Mouse (Mus musculus): ENCODE measurements around the gene Grin2a. TPM values are rescaled to one million over a fixed set of nuclear protein-coding genes. Genes with fewer than 3 reads are reported as not detected.

The Grin2a gene
- total and polyA plus RNA-seq, 3 experiments: not detected

- no peak for DNase-seq (ENCODE audit: low read depth, low spot score)
- no peak overlapping the region for H3K9ac ChIP-seq (ENCODE audit: control insufficient read depth, low read depth, low read length, poor library complexity, severe bottlenecking)
- no peak overlapping the region for H3K4me3 ChIP-seq (ENCODE audit: control insufficient read depth in 1 of 2, insufficient read depth in 1 of 2, low read depth in 2 of 2, low read length in 2 of 2)
- no peaks in the 10 kb centered on the region for H3K9me3 ChIP-seq (replicated peaks; ENCODE audit: insufficient read depth, low read length)
- no peaks in the 10 kb centered on the region for H3K27me3 ChIP-seq (ENCODE audit: control insufficient read depth in 1 of 2, insufficient read depth in 2 of 2, low read length in 2 of 2)
- H3K4me1 ChIP-seq (ENCODE audit: control insufficient read depth in 1 of 2, insufficient read depth in 2 of 2, low read length in 2 of 2): no peaks in the 10 kb centered on the region
- TF ChIP-seq ZC3H11A (IDR thresholded peaks at IDR 0.05; ENCODE audit: low read depth, low read length): no peak
- TF ChIP-seq POLR2AphosphoS5 (IDR thresholded peaks at IDR 0.05; ENCODE audit: borderline replicate concordance, low read depth, low read length): no peak
- no peak for TF ChIP-seq NELFE (IDR thresholded peaks at IDR 0.05; ENCODE audit: low read depth, low read length)
- TF ChIP-seq USF1 (IDR thresholded peaks at IDR 0.05; ENCODE audit: low read depth, low read length): no peak
- no peak for TF ChIP-seq HCFC1 (IDR thresholded peaks at IDR 0.05; ENCODE audit: low read depth, low read length)
- no peak for TF ChIP-seq ZNF384 (IDR thresholded peaks at IDR 0.05; ENCODE audit: low read depth, low read length)
- TF ChIP-seq KAT2A (conservative IDR thresholded peaks at IDR 0.05; ENCODE audit: low read depth, low read length): no peak
- TF ChIP-seq ELF1 (IDR thresholded peaks at IDR 0.05; ENCODE audit: low read depth, low read length): no peak
- no peak for TF ChIP-seq GABPA (IDR thresholded peaks at IDR 0.05; ENCODE audit: low read depth, low read length)
- TF ChIP-seq MAX (IDR thresholded peaks at IDR 0.05; ENCODE audit: low read length): no peak
- no peak for TF ChIP-seq UBTF (IDR thresholded peaks at IDR 0.05; ENCODE audit: borderline replicate concordance, insufficient read depth, low read depth, low read length)
- TF ChIP-seq POLR2A (IDR thresholded peaks at IDR 0.05; ENCODE audit: control insufficient read depth in 1 of 2, insufficient read depth in 1 of 2, low read depth in 1 of 2, low read length in 2 of 2, poor library complexity in 1 of 2): no peak
- no peak for TF ChIP-seq MAZ (IDR thresholded peaks at IDR 0.05; ENCODE audit: low read depth, low read length)
- TF ChIP-seq JUND (IDR thresholded peaks at IDR 0.05; ENCODE audit: low read depth, low read length): no peak
- TF ChIP-seq MEF2A (IDR thresholded peaks at IDR 0.05; ENCODE audit: extremely low read depth, insufficient replicate concordance, low read depth, low read length, poor library complexity, severe bottlenecking): no peak
- TF ChIP-seq CTCF (IDR thresholded peaks at IDR 0.05 in 2 of 3, conservative IDR thresholded peaks at IDR 0.05 in 1 of 3; ENCODE audit: control insufficient read depth in 1 of 3, insufficient read depth in 1 of 3, low read depth in 2 of 3, low read length in 3 of 3, poor library complexity in 1 of 3, severe bottlenecking in 1 of 3): no peak
- no peak for TF ChIP-seq SIN3A (IDR thresholded peaks at IDR 0.05; ENCODE audit: low read length)
- TF ChIP-seq MAFK (IDR thresholded peaks at IDR 0.05; ENCODE audit: borderline replicate concordance, low read depth, low read length): no peak
- no peaks in the 10 kb centered on the region for H3K36me3 ChIP-seq (ENCODE audit: control insufficient read depth in 1 of 2, insufficient read depth in 2 of 2, low read length in 2 of 2)
- no peak overlapping the region for H3K27ac ChIP-seq (ENCODE audit: control insufficient read depth, low read depth, low read length)
- no peaks in the 10 kb centered on the region for H3K79me2 ChIP-seq (ENCODE audit: control insufficient read depth, insufficient read depth, low read length, poor library complexity)
Observed at GRCm38 (mm10) chr16:9588431-9588830, 406.9 kb downstream of the Grin2a start.

GRCm38 (mm10) chr16:9583981-9584380 lies 411.4 kb downstream of the Grin2a start:
- Histone ChIP-seq H3K79me2 (ENCODE audit: control insufficient read depth, insufficient read depth, low read length, poor library complexity) (no peaks in the 10 kb centered on the region), H3K9me3 (replicated peaks; ENCODE audit: insufficient read depth, low read length) (no peaks in the 10 kb centered on the region), H3K4me1 (ENCODE audit: control insufficient read depth in 1 of 2, insufficient read depth in 2 of 2, low read length in 2 of 2) (no peaks in the 10 kb centered on the region), H3K9ac (ENCODE audit: control insufficient read depth, low read depth, low read length, poor library complexity, severe bottlenecking) (no peak overlapping the region), H3K27ac (ENCODE audit: control insufficient read depth, low read depth, low read length) (no peak overlapping the region), H3K4me3 (ENCODE audit: control insufficient read depth in 1 of 2, insufficient read depth in 1 of 2, low read depth in 2 of 2, low read length in 2 of 2) (no peak overlapping the region), H3K36me3 (ENCODE audit: control insufficient read depth in 1 of 2, insufficient read depth in 2 of 2, low read length in 2 of 2) (no peaks in the 10 kb centered on the region), H3K27me3 (ENCODE audit: control insufficient read depth in 1 of 2, insufficient read depth in 2 of 2, low read length in 2 of 2) (no peaks in the 10 kb centered on the region)
- no peak for DNase-seq (ENCODE audit: low read depth, low spot score)
- TF ChIP-seq RCOR1 (IDR thresholded peaks at IDR 0.05; ENCODE audit: low read depth, low read length) (no peak), MXI1 (IDR thresholded peaks at IDR 0.05; ENCODE audit: low read depth, low read length) (no peak), BHLHE40 (IDR thresholded peaks at IDR 0.05; ENCODE audit: borderline replicate concordance, low read depth, low read length) (no peak), RAD21 (IDR thresholded peaks at IDR 0.05; ENCODE audit: low read depth, low read length) (no peak), GATA1 (IDR thresholded peaks at IDR 0.05; ENCODE audit: low read depth, low read length) (no peak), MEF2A (IDR thresholded peaks at IDR 0.05; ENCODE audit: extremely low read depth, insufficient replicate concordance, low read depth, low read length, poor library complexity, severe bottlenecking) (no peak), ZMIZ1 (IDR thresholded peaks at IDR 0.05; ENCODE audit: low read depth, low read length) (no peak), TCF12 (IDR thresholded peaks at IDR 0.05; ENCODE audit: low read depth, low read length) (no peak)

Data from MEL (cell line).